Mouse (Mus musculus): ENCODE results near the gene Zcwpw1. TPM values are rescaled to one million over a fixed set of nuclear protein-coding genes. Genes with fewer than 3 reads are reported as not detected.

Zcwpw1 gene
- polyA plus RNA-seq, 1 experiment from 2014 or later: 3.8 TPM

GRCm38 (mm10) chr5:137778635-137779034 is 9.0 kb upstream of the Zcwpw1 start, which contains the start of gene Ppp1r35:
Gene Ppp1r35, plus strand, starts transcription at chr5:137778849.
- ATAC-seq (ENCODE audit: low read depth): peak; percentile 96
- Histone ChIP-seq H3K4me3 (ENCODE audit: low read depth, low read length) (peak within 1 kb of the TSS; percentile 99), H3K27me3 (ENCODE audit: control insufficient read depth, insufficient read depth, low read depth, low read length) (no peaks in the 10 kb centered on the region), H3K9me3 (replicated peaks; ENCODE audit: control insufficient read depth, low read length) (no peaks in the 10 kb centered on the region), H3K9ac (ENCODE audit: low read depth, low read length) (peak within 1 kb of the TSS; percentile 98), H3K27ac (ENCODE audit: low read length) (peak within 1 kb of the TSS; percentile 95), H3K4me2 (ENCODE audit: low read depth, low read length) (peak within 1 kb of the TSS; percentile 99), H3K36me3 (ENCODE audit: control insufficient read depth, insufficient read depth) (peaks cover 27% of the 10 kb centered on the region), H3K4me1 (ENCODE audit: control insufficient read depth, low read depth, low read length) (peaks cover 40% of the 10 kb centered on the region)
- WGBS (ENCODE audit: insufficient replicate concordance): under 1% methylated on average over 31 of the region's 31 CpGs

GRCm38 (mm10) chr5:137779053-137779933 is 8.3 kb upstream of the Zcwpw1 start:
- H3K4me2 ChIP-seq (ENCODE audit: low read depth, low read length): peak overlapping the region; percentile 99
- peaks cover 29% of the 10 kb centered on the region for H3K36me3 ChIP-seq (ENCODE audit: control insufficient read depth, insufficient read depth)
- H3K27ac ChIP-seq (ENCODE audit: low read length): peak overlapping the region; percentile 95
- peak overlapping the region; percentile 98 for H3K9ac ChIP-seq (ENCODE audit: low read depth, low read length)
- no peaks in the 10 kb centered on the region for H3K9me3 ChIP-seq (replicated peaks; ENCODE audit: control insufficient read depth, low read length)
- ATAC-seq (ENCODE audit: low read depth): peak; percentile 68
- H3K27me3 ChIP-seq (ENCODE audit: control insufficient read depth, insufficient read depth, low read depth, low read length): no peaks in the 10 kb centered on the region
- H3K4me1 ChIP-seq (ENCODE audit: control insufficient read depth, low read depth, low read length): peaks cover 47% of the 10 kb centered on the region
- H3K4me3 ChIP-seq (ENCODE audit: low read depth, low read length): peak overlapping the region; percentile 99
- under 1% methylated on average over 75 of the region's 83 CpGs for WGBS (ENCODE audit: insufficient replicate concordance)

- Histone ChIP-seq H3K27me3 (ENCODE audit: control insufficient read depth, insufficient read depth, low read depth, low read length) (no peaks in the 10 kb centered on the region), H3K9ac (ENCODE audit: low read depth, low read length) (no peak overlapping the region), H3K4me3 (ENCODE audit: low read depth, low read length) (no peak overlapping the region), H3K9me3 (replicated peaks; ENCODE audit: control insufficient read depth, low read length) (no peaks in the 10 kb centered on the region), H3K27ac (ENCODE audit: low read length) (no peak overlapping the region), H3K4me2 (ENCODE audit: low read depth, low read length) (no peak overlapping the region), H3K36me3 (ENCODE audit: control insufficient read depth, insufficient read depth) (peaks cover 29% of the 10 kb centered on the region), H3K4me1 (ENCODE audit: control insufficient read depth, low read depth, low read length) (peaks cover 48% of the 10 kb centered on the region)
- ATAC-seq (ENCODE audit: low read depth): no peak
- WGBS (ENCODE audit: insufficient replicate concordance): 84% methylated on average over 7 of the region's 7 CpGs
These were observed 5.9 kb upstream of the Zcwpw1 start for GRCm38 (mm10) chr5:137781661-137782060.

GRCm38 (mm10) chr5:137782776-137783522 is 4.6 kb upstream of the Zcwpw1 start:
- no peaks in the 10 kb centered on the region for H3K9me3 ChIP-seq (replicated peaks; ENCODE audit: control insufficient read depth, low read length)
- 0 out of 2 replicates have a peak overlapping the region, but pooled peaks have one; percentile 99 for H3K4me2 ChIP-seq (ENCODE audit: low read depth, low read length)
- no peak overlapping the region for H3K27ac ChIP-seq (ENCODE audit: low read length)
- peaks cover 43% of the 10 kb centered on the region for H3K4me1 ChIP-seq (ENCODE audit: control insufficient read depth, low read depth, low read length)
- peak overlapping the region; percentile 27; the same call in 1 of the 2 replicates for H3K9ac ChIP-seq (ENCODE audit: low read depth, low read length)
- ATAC-seq (ENCODE audit: low read depth): no peak
- WGBS (ENCODE audit: insufficient replicate concordance): 77% methylated on average over 13 of the region's 13 CpGs
- H3K27me3 ChIP-seq (ENCODE audit: control insufficient read depth, insufficient read depth, low read depth, low read length): no peaks in the 10 kb centered on the region
- peaks cover 29% of the 10 kb centered on the region for H3K36me3 ChIP-seq (ENCODE audit: control insufficient read depth, insufficient read depth)
- H3K4me3 ChIP-seq (ENCODE audit: low read depth, low read length): no peak overlapping the region

- Histone ChIP-seq H3K27ac (ENCODE audit: low read length) (0 out of 2 replicates have a peak overlapping the region, but pooled peaks have one; percentile 20), H3K9me3 (replicated peaks; ENCODE audit: control insufficient read depth, low read length) (no peaks in the 10 kb centered on the region), H3K27me3 (ENCODE audit: control insufficient read depth, insufficient read depth, low read depth, low read length) (no peaks in the 10 kb centered on the region), H3K4me2 (ENCODE audit: low read depth, low read length) (peak overlapping the region; percentile 99), H3K36me3 (ENCODE audit: control insufficient read depth, insufficient read depth) (peaks cover 29% of the 10 kb centered on the region), H3K4me1 (ENCODE audit: control insufficient read depth, low read depth, low read length) (peaks cover 41% of the 10 kb centered on the region), H3K9ac (ENCODE audit: low read depth, low read length) (peak overlapping the region; percentile 95), H3K4me3 (ENCODE audit: low read depth, low read length) (peak overlapping the region; percentile 88)
- 50% methylated on average over 9 of the region's 9 CpGs for WGBS (ENCODE audit: insufficient replicate concordance)
- no peak for ATAC-seq (ENCODE audit: low read depth)
These were observed 3.6 kb upstream of the Zcwpw1 start for GRCm38 (mm10) chr5:137783901-137784540.

- peak overlapping the region; percentile 100; the same call in 1 of the 2 replicates for H3K27ac ChIP-seq (ENCODE audit: low read length)
These were observed 3.1 kb upstream of the Zcwpw1 start for GRCm38 (mm10) chr5:137784546-137784945.

GRCm38 (mm10) chr5:137785164-137786031 is 2.2 kb upstream of the Zcwpw1 start:
- peak; percentile 7; the same call in 1 of the 2 replicates for ATAC-seq (ENCODE audit: low read depth)
- Histone ChIP-seq H3K9me3 (replicated peaks; ENCODE audit: control insufficient read depth, low read length) (no peaks in the 10 kb centered on the region), H3K36me3 (ENCODE audit: control insufficient read depth, insufficient read depth) (peaks cover 29% of the 10 kb centered on the region), H3K27ac (ENCODE audit: low read length) (peak overlapping the region; percentile 100), H3K4me3 (ENCODE audit: low read depth, low read length) (peak overlapping the region; percentile 88), H3K9ac (ENCODE audit: low read depth, low read length) (peak overlapping the region; percentile 95), H3K4me2 (ENCODE audit: low read depth, low read length) (peak overlapping the region; percentile 99), H3K27me3 (ENCODE audit: control insufficient read depth, insufficient read depth, low read depth, low read length) (no peaks in the 10 kb centered on the region), H3K4me1 (ENCODE audit: control insufficient read depth, low read depth, low read length) (peaks cover 31% of the 10 kb centered on the region)
- WGBS (ENCODE audit: insufficient replicate concordance): 1% methylated on average over 55 of the region's 62 CpGs

More at GRCm38 (mm10) chr5:137784546-137784945, 3.1 kb upstream of the Zcwpw1 start:
- WGBS (ENCODE audit: insufficient replicate concordance): 65% methylated on average over 14 of the region's 14 CpGs
- ATAC-seq (ENCODE audit: low read depth): no peak
- no peaks in the 10 kb centered on the region for H3K27me3 ChIP-seq (ENCODE audit: control insufficient read depth, insufficient read depth, low read depth, low read length)
- H3K4me1 ChIP-seq (ENCODE audit: control insufficient read depth, low read depth, low read length): peaks cover 39% of the 10 kb centered on the region
- peak overlapping the region; percentile 88 for H3K4me3 ChIP-seq (ENCODE audit: low read depth, low read length)
- H3K4me2 ChIP-seq (ENCODE audit: low read depth, low read length): peak overlapping the region; percentile 99
- H3K36me3 ChIP-seq (ENCODE audit: control insufficient read depth, insufficient read depth): peaks cover 29% of the 10 kb centered on the region
- H3K9me3 ChIP-seq (replicated peaks; ENCODE audit: control insufficient read depth, low read length): no peaks in the 10 kb centered on the region
- peak overlapping the region; percentile 95 for H3K9ac ChIP-seq (ENCODE audit: low read depth, low read length)

All from liver, embryonic 16.5 days (tissue).